Mouse (Mus musculus) hindbrain, embryonic 14.5 days (tissue): ENCODE measurements around the gene Elk4. TPM values are rescaled to one million over a fixed set of nuclear protein-coding genes. Genes with fewer than 3 reads are reported as not detected.

Source experiments
- ATAC-seq: fragments of 200-750 bp; cut with Nextera tagmentation; 2 replicates; pipeline ENCODE4 v1.8.0; 2017; ENCODE audit warnings: moderate number of reproducible peaks, mild to moderate bottlenecking, moderate TSS enrichment, moderate library complexity; ENCODE audit not compliant: low FRiP score
- DNase-seq: peaks from one replicate; pipeline ENCODE4 v3.0.0-alpha.2; 2015; ENCODE audit warnings: low spot score
- H3K27ac ChIP-seq: fragments of 300-500 bp; sonication (generic); 2 replicates; pipeline ENCODE4 v1.5.1; 2014; ENCODE audit warnings: mild to moderate bottlenecking, moderate library complexity
- H3K27me3 ChIP-seq: fragments of 300-500 bp; sonication (generic); 2 replicates; pipeline ENCODE4 v1.6.1; 2014; ENCODE audit warnings: mild to moderate bottlenecking, low read length, mixed read lengths; ENCODE audit not compliant: control insufficient read depth, insufficient read depth
- H3K36me3 ChIP-seq: fragments of 300-500 bp; sonication (generic); replicated peaks from 2 replicates; pipeline ENCODE4 v1.6.1; 2014; ENCODE audit not compliant: control insufficient read depth, insufficient read depth
- H3K4me1 ChIP-seq: fragments of 300-500 bp; sonication (generic); replicated peaks from 2 replicates; pipeline ENCODE4 v1.6.1; 2014; ENCODE audit warnings: antibody characterized with exemption, low read length, mixed read lengths; ENCODE audit not compliant: control insufficient read depth, insufficient read depth
- H3K4me2 ChIP-seq: fragments of 300-500 bp; sonication (generic); replicated peaks from 2 replicates; pipeline ENCODE4 v1.6.1; 2014; ENCODE audit warnings: mild to moderate bottlenecking, moderate library complexity
- H3K4me3 ChIP-seq: fragments of 300-500 bp; sonication (generic); replicated peaks from 2 replicates; pipeline ENCODE4 v1.5.1; 2014; ENCODE audit warnings: mild to moderate bottlenecking, low read length
- H3K9ac ChIP-seq: fragments of 300-500 bp; sonication (generic); 2 replicates; pipeline ENCODE4 v1.6.1; 2014
- H3K9me3 ChIP-seq: fragments of 300-500 bp; sonication (generic); 2 replicates; pipeline ENCODE4 v1.6.1; 2016; ENCODE audit warnings: low read length; ENCODE audit not compliant: control insufficient read depth
- WGBS: fragments of 180-500 bp; shearing (Covaris S2); extraction: QIAGEN DNeasy Blood & Tissue Kit; methylation state at CpG from one replicate; pipeline ENCODE4 v1.1.7; 2014; 5-methylcytosine and 5-hydroxymethylcytosine counted together
- polyA plus RNA-seq: library from polyadenylated mRNA; unstranded; fragments of >200 nt; fragmentation: Nextera tagmentation; extraction: Ambion mirVana; gene quantifications from 2 replicates; pipeline ENCODE4 v1.2.1, GENCODE M21; 2014

Elk4 gene
- polyA plus RNA-seq, 1 experiment from 2014 or later = 14.1 TPM

DNA sequence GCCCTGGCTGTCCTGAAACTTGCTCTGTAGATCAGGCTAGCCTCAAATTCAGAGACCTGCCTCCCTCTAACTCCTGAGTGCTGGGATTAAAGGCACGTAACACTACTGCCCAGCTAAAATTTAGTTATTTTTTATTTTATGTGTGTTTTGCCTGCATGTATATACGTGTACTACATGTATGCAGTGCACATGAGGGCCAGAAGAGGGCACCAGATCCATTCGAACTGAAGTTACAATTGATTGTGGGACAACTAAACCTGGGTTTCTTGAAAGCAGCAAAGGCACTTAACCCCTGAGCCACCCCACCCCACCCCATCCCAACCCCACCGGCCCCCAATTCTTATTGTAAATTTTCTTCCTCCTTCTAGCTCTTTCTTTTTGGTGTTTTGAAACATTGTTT lies 12.3 kb upstream of the Elk4 start:
- Histone ChIP-seq H3K27ac (no peak overlapping the region), H3K4me1 (no peaks in the 10 kb centered on the region), H3K4me2 (no peak overlapping the region), H3K9me3 (no peaks in the 10 kb centered on the region), H3K9ac (no peak overlapping the region), H3K27me3 (no peaks in the 10 kb centered on the region), H3K36me3 (no peaks in the 10 kb centered on the region), H3K4me3 (no peak overlapping the region)
- WGBS = 35% methylated on average over 4 of the region's 4 CpGs
- ATAC-seq = no peak
- DNase-seq = no peak

- H3K9me3 ChIP-seq = no peaks in the 10 kb centered on the region
- no peak for ATAC-seq
- H3K4me2 ChIP-seq = no peak overlapping the region
- no peak overlapping the region for H3K27ac ChIP-seq
- H3K4me3 ChIP-seq = no peak overlapping the region
- no peak overlapping the region for H3K9ac ChIP-seq
- no peak for DNase-seq
- no peaks in the 10 kb centered on the region for H3K4me1 ChIP-seq
- no peaks in the 10 kb centered on the region for H3K27me3 ChIP-seq
- no peaks in the 10 kb centered on the region for H3K36me3 ChIP-seq
Observed at GRCm38 (mm10) chr1:132000506-132000905, 6.9 kb upstream of the Elk4 start.

GRCm38 (mm10) chr1:132001880-132002330 lies 5.5 kb upstream of the Elk4 start:
- Histone ChIP-seq H3K4me2 (no peak overlapping the region), H3K27me3 (no peaks in the 10 kb centered on the region), H3K4me1 (peaks cover 5% of the 10 kb centered on the region), H3K27ac (no peak overlapping the region), H3K9ac (no peak overlapping the region), H3K9me3 (no peaks in the 10 kb centered on the region), H3K36me3 (no peaks in the 10 kb centered on the region), H3K4me3 (no peak overlapping the region)
- WGBS = 93% methylated on average over 4 of the region's 4 CpGs
- no peak for DNase-seq
- no peak for ATAC-seq

GRCm38 (mm10) chr1:132003111-132003510 lies 4.3 kb upstream of the Elk4 start:
- no peaks in the 10 kb centered on the region for H3K36me3 ChIP-seq
- WGBS = 72% methylated on average over 2 of the region's 2 CpGs
- peaks cover 5% of the 10 kb centered on the region for H3K4me1 ChIP-seq
- ATAC-seq (no peak), DNase-seq (no peak)
- no peaks in the 10 kb centered on the region for H3K9me3 ChIP-seq
- no peak overlapping the region for H3K9ac ChIP-seq
- no peak overlapping the region for H3K27ac ChIP-seq
- no peaks in the 10 kb centered on the region for H3K27me3 ChIP-seq
- H3K4me2 ChIP-seq = no peak overlapping the region
- H3K4me3 ChIP-seq = no peak overlapping the region

DNA sequence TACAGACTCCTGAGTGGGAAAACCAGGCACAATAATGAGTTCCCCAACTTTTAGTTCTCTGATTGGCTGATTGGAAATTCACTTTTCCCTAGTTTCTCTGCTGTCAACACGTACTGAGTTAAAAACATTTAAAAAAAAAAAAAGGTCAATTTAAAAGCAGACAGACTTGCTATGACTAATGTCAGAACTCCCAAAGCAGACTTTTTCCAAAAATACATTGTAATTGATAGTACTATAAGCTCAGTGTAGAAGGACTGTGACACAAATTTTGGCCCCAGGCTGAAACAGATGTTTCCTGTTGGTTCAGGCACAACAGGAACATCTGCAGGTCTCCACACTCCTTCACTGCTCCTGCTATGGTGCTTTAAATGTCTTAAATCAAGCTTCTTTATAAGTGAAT lies 3.6 kb upstream of the Elk4 start:
- H3K4me2 ChIP-seq = no peak overlapping the region
- no peak overlapping the region for H3K27ac ChIP-seq
- H3K9ac ChIP-seq = no peak overlapping the region
- no peak for DNase-seq
- H3K9me3 ChIP-seq = no peaks in the 10 kb centered on the region
- peaks cover 10% of the 10 kb centered on the region for H3K4me1 ChIP-seq
- H3K27me3 ChIP-seq = no peaks in the 10 kb centered on the region
- ATAC-seq = no peak
- no peak overlapping the region for H3K4me3 ChIP-seq
- H3K36me3 ChIP-seq = no peaks in the 10 kb centered on the region
- WGBS = 88% methylated on average over 1 of the region's 1 CpGs

- Histone ChIP-seq H3K4me1 (peaks cover 19% of the 10 kb centered on the region), H3K36me3 (no peaks in the 10 kb centered on the region), H3K9ac (no peak overlapping the region), H3K27me3 (no peaks in the 10 kb centered on the region), H3K9me3 (no peaks in the 10 kb centered on the region), H3K4me3 (no peak overlapping the region), H3K4me2 (no peak overlapping the region), H3K27ac (no peak overlapping the region)
- ATAC-seq = no peak
- 90% methylated on average over 6 of the region's 6 CpGs for WGBS
- no peak for DNase-seq
Observed at GRCm38 (mm10) chr1:132004574-132005180, 2.7 kb upstream of the Elk4 start.

- ATAC-seq = no peak
- 93% methylated on average over 1 of the region's 1 CpGs for WGBS
Observed at GRCm38 (mm10) chr1:132005466-132005865, 1.9 kb upstream of the Elk4 start.

DNA sequence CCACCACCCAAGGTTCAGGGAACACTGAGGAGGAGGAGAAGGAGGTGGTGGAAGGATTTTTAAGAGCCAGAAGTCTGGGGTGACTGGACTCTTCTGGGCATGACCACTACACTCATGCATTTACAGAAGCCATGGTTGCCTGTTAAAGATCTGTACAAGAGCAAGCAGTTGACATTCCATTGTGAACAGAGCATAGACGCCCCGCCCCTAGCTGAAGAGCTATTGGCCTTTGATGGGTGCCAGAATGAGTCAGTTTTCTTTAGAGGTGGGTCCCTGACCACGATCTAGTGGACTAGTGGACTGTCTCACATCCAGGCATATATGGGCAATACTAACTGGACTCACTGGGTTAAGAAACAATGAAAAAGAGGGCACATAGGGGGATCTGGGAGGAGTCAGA lies 1.4 kb upstream of the Elk4 start:
- Histone ChIP-seq H3K4me1 (peaks cover 22% of the 10 kb centered on the region), H3K9me3 (no peaks in the 10 kb centered on the region), H3K36me3 (no peaks in the 10 kb centered on the region), H3K27me3 (no peaks in the 10 kb centered on the region), H3K4me3 (no peak overlapping the region), H3K9ac (no peak overlapping the region), H3K27ac (no peak overlapping the region), H3K4me2 (no peak overlapping the region)
- WGBS = 93% methylated on average over 3 of the region's 3 CpGs
- ATAC-seq = no peak
- DNase-seq = no peak

More at GRCm38 (mm10) chr1:132005466-132005865, 1.9 kb upstream of the Elk4 start:
- no peak overlapping the region for H3K4me3 ChIP-seq
- no peaks in the 10 kb centered on the region for H3K36me3 ChIP-seq
- no peak overlapping the region for H3K9ac ChIP-seq
- H3K4me2 ChIP-seq = no peak overlapping the region
- H3K9me3 ChIP-seq = no peaks in the 10 kb centered on the region
- no peak overlapping the region for H3K27ac ChIP-seq
- no peaks in the 10 kb centered on the region for H3K27me3 ChIP-seq
- DNase-seq = no peak
- H3K4me1 ChIP-seq = peaks cover 22% of the 10 kb centered on the region

GRCm38 (mm10) chr1:132006721-132007120 lies 686 bp upstream of the Elk4 start:
- Histone ChIP-seq H3K4me3 (peak overlapping the region; percentile 94), H3K27ac (peak overlapping the region; percentile 97), H3K4me1 (peaks cover 22% of the 10 kb centered on the region), H3K36me3 (no peaks in the 10 kb centered on the region), H3K4me2 (peak overlapping the region; percentile 84), H3K27me3 (no peaks in the 10 kb centered on the region), H3K9ac (peak overlapping the region; percentile 97; the same call in 1 of the 2 replicates), H3K9me3 (no peaks in the 10 kb centered on the region)
- DNase-seq (peak; percentile 24), ATAC-seq (no peak)
- WGBS = 36% methylated on average over 5 of the region's 5 CpGs
